ENCODE assay signal across 9 mouse cellular contexts in the genomic region with DNA sequence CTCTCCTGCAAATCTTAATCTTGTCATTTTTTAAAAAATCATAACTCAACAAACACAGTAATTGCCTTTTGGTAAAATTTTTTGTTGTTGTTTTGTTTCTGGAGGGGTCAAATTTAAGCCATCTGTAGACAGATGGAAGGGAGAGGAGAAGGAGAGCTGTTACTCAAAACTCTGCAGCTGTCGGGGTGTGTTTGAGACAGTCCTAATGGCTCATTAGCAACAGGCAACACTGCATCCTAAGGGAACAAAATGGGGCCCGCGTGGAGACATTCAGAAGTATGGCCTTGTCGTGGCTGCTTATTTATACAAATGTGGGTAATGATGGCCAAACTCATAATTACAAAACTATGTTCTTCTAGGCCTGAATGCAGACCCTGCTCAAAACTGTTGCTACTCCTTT.
"Had no signal": no experiment of that assay in that cellular context is flagged by ENCODE, and none has a peak within 500 bp of the region (broad histone marks: within the 10 kb centered on the region; RNA-seq: fewer than 3 reads in every experiment).

No protein-coding gene starts in this region.

- DNase-seq: kidney, adult 11 months; kidney, adult 9 months; kidney, postnatal 36 days; layer of hippocampus, adult 9-11 months; layer of hippocampus, postnatal 36 days; liver; liver, embryonic 13.5 days had no signal

- ATAC-seq: hindbrain, postnatal 0 days; midbrain, embryonic 15.5 days had no signal
